Mouse (Mus musculus): ENCODE measurements around the gene Trim16. TPM values are rescaled to one million over a fixed set of nuclear protein-coding genes. Genes with fewer than 3 reads are reported as not detected.
A peak's percentile ranks its signal among the peaks of the same experiment; 100 is the strongest.

Trim16 gene
- polyA plus RNA-seq, 1 experiment from 2014 or later = 16.8 TPM

- Histone ChIP-seq H3K9ac (no peak overlapping the region), H3K36me3 (no peaks in the 10 kb centered on the region), H3K4me1 (peaks cover 15% of the 10 kb centered on the region), H3K27ac (no peak overlapping the region), H3K4me2 (replicated peaks) (no peak overlapping the region), H3K4me3 (no peak overlapping the region), H3K9me3 (no peaks in the 10 kb centered on the region), H3K27me3 (no peaks in the 10 kb centered on the region)
- no peak for ATAC-seq (ENCODE audit: insufficient number of reproducible peaks, insufficient read depth, low FRiP score, low TSS enrichment)
- 57% methylated on average over 6 of the region's 6 CpGs for WGBS
Measured at GRCm38 (mm10) chr11:62816591-62816990, 3.4 kb upstream of the Trim16 start.

GRCm38 (mm10) chr11:62819059-62819686 is 858 bp upstream of the Trim16 start:
- Histone ChIP-seq H3K9me3 (no peaks in the 10 kb centered on the region), H3K9ac (no peak overlapping the region), H3K36me3 (no peaks in the 10 kb centered on the region), H3K27me3 (no peaks in the 10 kb centered on the region), H3K4me2 (replicated peaks) (no peak overlapping the region), H3K4me3 (no peak overlapping the region), H3K27ac (no peak overlapping the region), H3K4me1 (peaks cover 19% of the 10 kb centered on the region)
- WGBS = 93% methylated on average over 8 of the region's 8 CpGs
- no peak for ATAC-seq (ENCODE audit: insufficient number of reproducible peaks, insufficient read depth, low FRiP score, low TSS enrichment)

- ATAC-seq (ENCODE audit: insufficient number of reproducible peaks, insufficient read depth, low FRiP score, low TSS enrichment) = peak; percentile 19; the same call in 1 of the 2 replicates
- Histone ChIP-seq H3K4me1 (peaks cover 19% of the 10 kb centered on the region), H3K9me3 (no peaks in the 10 kb centered on the region), H3K36me3 (no peaks in the 10 kb centered on the region), H3K9ac (peak overlapping the region; percentile 52), H3K27me3 (no peaks in the 10 kb centered on the region), H3K4me2 (replicated peaks) (peak overlapping the region; percentile 74), H3K27ac (peak overlapping the region; percentile 76), H3K4me3 (peak overlapping the region; percentile 54)
- WGBS = 17% methylated on average over 16 of the region's 16 CpGs
Measured at GRCm38 (mm10) chr11:62820661-62821437, 818 bp downstream of the Trim16 start.

- H3K36me3 ChIP-seq = no peaks in the 10 kb centered on the region
- H3K9me3 ChIP-seq = no peaks in the 10 kb centered on the region
- peaks cover 14% of the 10 kb centered on the region for H3K4me1 ChIP-seq
- H3K27ac ChIP-seq = no peak overlapping the region
- peak overlapping the region; percentile 21 for H3K4me3 ChIP-seq
- no peak for ATAC-seq (ENCODE audit: insufficient number of reproducible peaks, insufficient read depth, low FRiP score, low TSS enrichment)
- WGBS = 64% methylated on average over 5 of the region's 5 CpGs
- H3K9ac ChIP-seq = no peak overlapping the region; the same call in 1 of the 2 replicates
- H3K27me3 ChIP-seq = no peaks in the 10 kb centered on the region
- peak overlapping the region; percentile 74 for H3K4me2 ChIP-seq (replicated peaks)
Measured at GRCm38 (mm10) chr11:62821893-62822292, 1.9 kb downstream of the Trim16 start.

- 64% methylated on average over 7 of the region's 7 CpGs for WGBS
- Histone ChIP-seq H3K4me1 (peaks cover 14% of the 10 kb centered on the region), H3K4me2 (replicated peaks) (no peak overlapping the region), H3K27ac (no peak overlapping the region), H3K4me3 (no peak overlapping the region), H3K9me3 (no peaks in the 10 kb centered on the region), H3K27me3 (no peaks in the 10 kb centered on the region), H3K36me3 (no peaks in the 10 kb centered on the region), H3K9ac (no peak overlapping the region)
- no peak for ATAC-seq (ENCODE audit: insufficient number of reproducible peaks, insufficient read depth, low FRiP score, low TSS enrichment)
Measured at GRCm38 (mm10) chr11:62824211-62824610, 4.2 kb downstream of the Trim16 start.

GRCm38 (mm10) chr11:62825222-62826105 is 5.4 kb downstream of the Trim16 start:
- H3K4me3 ChIP-seq = no peak overlapping the region
- H3K36me3 ChIP-seq = no peaks in the 10 kb centered on the region
- H3K4me1 ChIP-seq = peaks cover 13% of the 10 kb centered on the region
- 77% methylated on average over 9 of the region's 9 CpGs for WGBS
- no peaks in the 10 kb centered on the region for H3K27me3 ChIP-seq
- no peak overlapping the region for H3K4me2 ChIP-seq (replicated peaks)
- no peak overlapping the region for H3K27ac ChIP-seq
- no peak for ATAC-seq (ENCODE audit: insufficient number of reproducible peaks, insufficient read depth, low FRiP score, low TSS enrichment)
- H3K9me3 ChIP-seq = no peaks in the 10 kb centered on the region
- H3K9ac ChIP-seq = no peak overlapping the region

GRCm38 (mm10) chr11:62826106-62826733 is 6.2 kb downstream of the Trim16 start:
- no peak overlapping the region for H3K4me2 ChIP-seq (replicated peaks)
- H3K27ac ChIP-seq = no peak overlapping the region
- no peaks in the 10 kb centered on the region for H3K27me3 ChIP-seq
- no peak overlapping the region for H3K4me3 ChIP-seq
- 67% methylated on average over 6 of the region's 6 CpGs for WGBS
- H3K9me3 ChIP-seq = no peaks in the 10 kb centered on the region
- H3K36me3 ChIP-seq = 0 out of 2 replicates have a peak, but pooled peaks cover under 1% of the 10 kb centered on the region
- peaks cover 6% of the 10 kb centered on the region; the same call in 1 of the 2 replicates for H3K4me1 ChIP-seq
- no peak for ATAC-seq (ENCODE audit: insufficient number of reproducible peaks, insufficient read depth, low FRiP score, low TSS enrichment)
- no peak overlapping the region for H3K9ac ChIP-seq

GRCm38 (mm10) chr11:62827135-62827534 is 7.1 kb downstream of the Trim16 start:
- no peak for ATAC-seq (ENCODE audit: insufficient number of reproducible peaks, insufficient read depth, low FRiP score, low TSS enrichment)
- no peak overlapping the region for H3K4me2 ChIP-seq (replicated peaks)
- 0 out of 2 replicates have a peak, but pooled peaks cover 8% of the 10 kb centered on the region for H3K36me3 ChIP-seq
- H3K4me1 ChIP-seq = no peaks in the 10 kb centered on the region
- no peak overlapping the region for H3K27ac ChIP-seq
- H3K4me3 ChIP-seq = no peak overlapping the region
- H3K27me3 ChIP-seq = no peaks in the 10 kb centered on the region
- H3K9me3 ChIP-seq = no peaks in the 10 kb centered on the region
- WGBS = 94% methylated on average over 4 of the region's 4 CpGs
- no peak overlapping the region for H3K9ac ChIP-seq

- no peak overlapping the region for H3K4me2 ChIP-seq (replicated peaks)
- ATAC-seq (ENCODE audit: insufficient number of reproducible peaks, insufficient read depth, low FRiP score, low TSS enrichment) = no peak
- WGBS = 78% methylated on average over 3 of the region's 3 CpGs
- H3K4me3 ChIP-seq = no peak overlapping the region
- no peaks in the 10 kb centered on the region for H3K9me3 ChIP-seq
- H3K27me3 ChIP-seq = no peaks in the 10 kb centered on the region
- 0 out of 2 replicates have a peak, but pooled peaks cover 8% of the 10 kb centered on the region for H3K36me3 ChIP-seq
- H3K4me1 ChIP-seq = no peaks in the 10 kb centered on the region
- no peak overlapping the region for H3K9ac ChIP-seq
- no peak overlapping the region for H3K27ac ChIP-seq
Measured at GRCm38 (mm10) chr11:62827911-62828310, 7.9 kb downstream of the Trim16 start.

GRCm38 (mm10) chr11:62830387-62830786 is 10.4 kb downstream of the Trim16 start:
- no peak for ATAC-seq (ENCODE audit: insufficient number of reproducible peaks, insufficient read depth, low FRiP score, low TSS enrichment)
- Histone ChIP-seq H3K4me3 (no peak overlapping the region), H3K4me1 (no peaks in the 10 kb centered on the region), H3K4me2 (replicated peaks) (no peak overlapping the region), H3K27me3 (no peaks in the 10 kb centered on the region), H3K9me3 (no peaks in the 10 kb centered on the region), H3K27ac (no peak overlapping the region), H3K9ac (no peak overlapping the region), H3K36me3 (0 out of 2 replicates have a peak, but pooled peaks cover 8% of the 10 kb centered on the region)
- WGBS = 85% methylated on average over 2 of the region's 2 CpGs

GRCm38 (mm10) chr11:62831906-62832305 is 11.9 kb downstream of the Trim16 start:
- Histone ChIP-seq H3K27me3 (no peaks in the 10 kb centered on the region), H3K9ac (no peak overlapping the region), H3K4me2 (replicated peaks) (no peak overlapping the region), H3K4me3 (no peak overlapping the region), H3K36me3 (peaks cover 8% of the 10 kb centered on the region; the same call in 1 of the 2 replicates), H3K4me1 (no peaks in the 10 kb centered on the region), H3K27ac (no peak overlapping the region), H3K9me3 (no peaks in the 10 kb centered on the region)
- ATAC-seq (ENCODE audit: insufficient number of reproducible peaks, insufficient read depth, low FRiP score, low TSS enrichment) = no peak

All from embryonic facial prominence, embryonic 12.5 days (tissue).